Comparison of ENCODE assay signal across 29 mouse cellular contexts in the genomic region with DNA sequence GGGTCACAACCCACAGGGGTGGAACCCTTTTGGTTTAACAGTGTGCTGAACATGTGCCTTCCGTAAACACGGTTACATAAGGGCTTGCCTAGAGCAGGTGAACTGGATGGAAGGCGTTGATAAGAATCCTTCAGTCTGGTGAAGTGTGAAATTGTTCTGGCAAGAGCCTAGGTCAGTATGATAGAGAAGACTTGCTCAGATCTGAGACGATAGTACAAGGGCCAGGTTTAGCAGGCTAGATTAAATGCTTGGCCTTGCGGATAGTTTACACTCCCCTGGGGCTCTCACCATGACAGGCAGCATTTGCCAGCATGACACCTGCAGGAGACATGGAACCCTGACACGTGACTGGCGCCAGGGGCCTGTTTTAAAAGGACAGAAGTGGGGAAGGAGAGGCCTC. TPM values are rescaled to one million over a fixed set of nuclear protein-coding genes. Genes with fewer than 3 reads are reported as not detected.
DNase-seq lines count a peak whose midpoint lies in the region; ATAC-seq and TF ChIP-seq lines count a peak whose summit lies in the region.
"Had no signal": no experiment of that assay in that cellular context is flagged by ENCODE, and none has a peak within 500 bp of the region (broad histone marks: within the 10 kb centered on the region; RNA-seq: fewer than 3 reads in every experiment).

No protein-coding gene starts in this region.

- H3K27ac ChIP-seq in heart, embryonic 10.5 days: no peak overlapping the region
- H3K27ac ChIP-seq in ES-E14 (ENCODE audit: insufficient read depth, low read depth, low read length, poor library complexity, severe bottlenecking) (peak overlapping the region; percentile 14; the same call in 1 of the 2 replicates), MEL (ENCODE audit: control insufficient read depth, low read depth, low read length) (no peak overlapping the region)
- 0 out of 2 replicates have a peak overlapping the region, but pooled peaks have one; percentile 43 for H3K27ac ChIP-seq in kidney, embryonic 16.5 days (ENCODE audit: low read length)
- H3K27ac ChIP-seq in midbrain, embryonic 16.5 days (ENCODE audit: low read length): no peak overlapping the region
- H3K27ac ChIP-seq: embryonic facial prominence, embryonic 13.5 days; forebrain, embryonic 10.5 days; hindbrain, embryonic 13.5 days; left cerebral cortex, adult 2 months; limb, embryonic 12.5 days; liver, embryonic 13.5 days; lung, embryonic 15.5 days; stomach, embryonic 15.5 days had no signal

- no peaks in the 10 kb centered on the region for H3K27me3 ChIP-seq in heart, embryonic 10.5 days (ENCODE audit: insufficient read depth, poor library complexity, severe bottlenecking)
- H3K27me3 ChIP-seq in MEL (ENCODE audit: control insufficient read depth in 1 of 2, insufficient read depth in 2 of 2, low read length in 2 of 2): no peaks in the 10 kb centered on the region
- no peaks in the 10 kb centered on the region for H3K27me3 ChIP-seq in kidney, embryonic 16.5 days (ENCODE audit: insufficient read depth, low read length)
- no peaks in the 10 kb centered on the region for H3K27me3 ChIP-seq in midbrain, embryonic 16.5 days (ENCODE audit: control insufficient read depth, insufficient read depth, low read depth, low read length)
- H3K27me3 ChIP-seq: embryonic facial prominence, embryonic 13.5 days; hindbrain, embryonic 13.5 days; limb, embryonic 12.5 days; liver, embryonic 13.5 days; lung, embryonic 15.5 days; stomach, embryonic 15.5 days had no signal

- peak overlapping the region; percentile 14; the same call in 1 of the 2 replicates for H3K9ac ChIP-seq in ES-E14 (ENCODE audit: insufficient read depth, low read depth, low read length, poor library complexity, severe bottlenecking)
- no peak overlapping the region for H3K9ac ChIP-seq in MEL (ENCODE audit: control insufficient read depth, low read depth, low read length, poor library complexity, severe bottlenecking)
- H3K9ac ChIP-seq in kidney, embryonic 16.5 days (replicated peaks; ENCODE audit: low read length): no peak overlapping the region
- no peak overlapping the region for H3K9ac ChIP-seq in midbrain, embryonic 16.5 days (ENCODE audit: low read depth, low read length)
- H3K9ac ChIP-seq: embryonic facial prominence, embryonic 13.5 days; hindbrain, embryonic 13.5 days; limb, embryonic 12.5 days; liver, embryonic 13.5 days; lung, embryonic 15.5 days; stomach, embryonic 15.5 days had no signal

- ATAC-seq in kidney, embryonic 16.5 days (ENCODE audit: low FRiP score, low TSS enrichment): peak; percentile 54
- ATAC-seq in midbrain, embryonic 16.5 days: no peak
- ATAC-seq: intestine, embryonic 16.5 days had no signal

- no peak overlapping the region for H3K4me2 ChIP-seq in kidney, embryonic 16.5 days (replicated peaks; ENCODE audit: low read depth, low read length)
- H3K4me2 ChIP-seq in midbrain, embryonic 16.5 days (ENCODE audit: low read length): no peak overlapping the region
- H3K4me2 ChIP-seq: embryonic facial prominence, embryonic 13.5 days; hindbrain, embryonic 13.5 days; limb, embryonic 12.5 days; liver, embryonic 13.5 days; lung, embryonic 15.5 days; stomach, embryonic 15.5 days had no signal

- no peak for TF ChIP-seq CTCF in MEL (IDR thresholded peaks at IDR 0.05 in 2 of 3, conservative IDR thresholded peaks at IDR 0.05 in 1 of 3; ENCODE audit: control insufficient read depth in 1 of 3, insufficient read depth in 1 of 3, low read depth in 2 of 3, low read length in 3 of 3, poor library complexity in 1 of 3, severe bottlenecking in 1 of 3)

- no peaks in the 10 kb centered on the region for H3K79me2 ChIP-seq in MEL (ENCODE audit: control insufficient read depth, insufficient read depth, low read length, poor library complexity)

- no peak for TF ChIP-seq POLR2A in MEL (IDR thresholded peaks at IDR 0.05; ENCODE audit: control insufficient read depth in 1 of 2, insufficient read depth in 1 of 2, low read depth in 1 of 2, low read length in 2 of 2, poor library complexity in 1 of 2)

- 30% methylated on average over 7 of the region's 7 CpGs for WGBS in heart, embryonic 10.5 days
- 49% methylated on average over 7 of the region's 7 CpGs for WGBS in kidney, embryonic 16.5 days
- 64% methylated on average over 7 of the region's 7 CpGs for WGBS in midbrain, embryonic 16.5 days

- no peaks in the 10 kb centered on the region for H3K9me3 ChIP-seq in heart, embryonic 10.5 days
- H3K9me3 ChIP-seq in ES-E14 (ENCODE audit: control insufficient read depth, insufficient read depth, low read depth, low read length): no peaks in the 10 kb centered on the region
- no peaks in the 10 kb centered on the region for H3K9me3 ChIP-seq in MEL (replicated peaks; ENCODE audit: insufficient read depth, low read length)
- no peaks in the 10 kb centered on the region for H3K9me3 ChIP-seq in kidney, embryonic 16.5 days (ENCODE audit: low read length)
- H3K9me3 ChIP-seq in midbrain, embryonic 16.5 days (replicated peaks; ENCODE audit: control insufficient read depth, low read length, poor library complexity, severe bottlenecking): no peaks in the 10 kb centered on the region
- H3K9me3 ChIP-seq: embryonic facial prominence, embryonic 13.5 days; forebrain, embryonic 10.5 days; hindbrain, embryonic 13.5 days; limb, embryonic 12.5 days; liver, embryonic 13.5 days; lung, embryonic 15.5 days; stomach, embryonic 15.5 days had no signal

- peaks cover 6% of the 10 kb centered on the region; the same call in 1 of the 2 replicates for H3K4me1 ChIP-seq in heart, embryonic 10.5 days
- H3K4me1 ChIP-seq in ES-E14 (ENCODE audit: control insufficient read depth in 2 of 2, insufficient read depth in 2 of 2, low read length in 2 of 2, poor library complexity in 1 of 2): peaks cover 0 to 20% of the 10 kb centered on the region in 2 experiments; a peak in 3 of 4 replicates
- peaks cover 7% of the 10 kb centered on the region in 2 experiments for H3K4me1 ChIP-seq in MEL (ENCODE audit: control insufficient read depth in 1 of 2, insufficient read depth in 2 of 2, low read length in 2 of 2)
- H3K4me1 ChIP-seq in kidney, embryonic 16.5 days (ENCODE audit: insufficient read depth, low read length): no peaks in the 10 kb centered on the region
- no peaks in the 10 kb centered on the region for H3K4me1 ChIP-seq in midbrain, embryonic 16.5 days (ENCODE audit: control insufficient read depth, insufficient read depth, low read length)
- H3K4me1 ChIP-seq: embryonic facial prominence, embryonic 13.5 days; forebrain, embryonic 10.5 days; hindbrain, embryonic 13.5 days; limb, embryonic 12.5 days; lung, embryonic 15.5 days; stomach, embryonic 15.5 days had no signal

- H3K36me3 ChIP-seq in heart, embryonic 10.5 days: peaks cover 29% of the 10 kb centered on the region
- H3K36me3 ChIP-seq in ES-E14 (ENCODE audit: control insufficient read depth, insufficient read depth, low read length, poor library complexity, severe bottlenecking) (peaks cover 9% of the 10 kb centered on the region), MEL (ENCODE audit: control insufficient read depth in 1 of 2, insufficient read depth in 2 of 2, low read length in 2 of 2) (peaks cover 2 to 5% of the 10 kb centered on the region in 2 experiments)
- H3K36me3 ChIP-seq in kidney, embryonic 16.5 days (ENCODE audit: insufficient read depth, low read length): peaks cover 22% of the 10 kb centered on the region
- H3K36me3 ChIP-seq in midbrain, embryonic 16.5 days (ENCODE audit: control insufficient read depth, insufficient read depth, low read length): peaks cover 6% of the 10 kb centered on the region; the same call in 1 of the 2 replicates

- no peak for TF ChIP-seq RAD21 in MEL (IDR thresholded peaks at IDR 0.05; ENCODE audit: low read depth, low read length)

- DNase-seq in heart, adult 11 months: peak; percentile 91
- no peak for DNase-seq in heart, embryonic 10.5 days (ENCODE audit: low spot score)
- no peak for DNase-seq in ES-E14 (ENCODE audit: low read depth, low spot score)
- peak; percentile 19 for DNase-seq in MEL (ENCODE audit: low read depth, low spot score)
- DNase-seq in urinary bladder, adult 2 months (ENCODE audit: low spot score): no peak
- DNase-seq: adrenal gland, postnatal 14 days; gastrocnemius, postnatal 10 days; heart, postnatal 14 days; liver, embryonic 13.5 days; right cerebral cortex, postnatal 14 days; thymus, adult 2 months had no signal

- no peak for TF ChIP-seq EP300 in MEL (IDR thresholded peaks at IDR 0.05; ENCODE audit: low read depth in 1 of 2, low read length in 2 of 2)

- in situ Hi-C loops in ES-E14 (cut with MboI; ENCODE audit: low sequenced_read_pairs in 2 of 2, unreplicated experiment in 2 of 2): no loop called here

- H3K4me3 ChIP-seq in heart, embryonic 10.5 days: no peak overlapping the region
- H3K4me3 ChIP-seq in ES-E14 (ENCODE audit: insufficient read depth in 1 of 2, low read depth in 1 of 2, low read length in 2 of 2, poor library complexity in 1 of 2, severe bottlenecking in 1 of 2) (no peak overlapping the region), MEL (ENCODE audit: control insufficient read depth in 1 of 2, insufficient read depth in 1 of 2, low read depth in 2 of 2, low read length in 2 of 2) (no peak overlapping the region)
- H3K4me3 ChIP-seq in kidney, embryonic 16.5 days (ENCODE audit: low read length): no peak overlapping the region
- H3K4me3 ChIP-seq in midbrain, embryonic 16.5 days (ENCODE audit: low read depth, low read length): no peak overlapping the region
- H3K4me3 ChIP-seq: embryonic facial prominence, embryonic 13.5 days; forebrain, embryonic 10.5 days; hindbrain, embryonic 13.5 days; left cerebral cortex, adult 2 months; limb, embryonic 12.5 days; liver, embryonic 13.5 days; lung, embryonic 15.5 days; stomach, embryonic 15.5 days had no signal

RNA-seq across cellular contexts. Expression of a gene that starts 20.1 kb away (rescaled TPM):
- 90.6 and 102 TPM in 2 replicates for polyA plus RNA-seq in heart, embryonic 10.5 days (2016; fragmentation: Nextera tagmentation; extraction: Ambion mirVana)
- total RNA-seq in ES-E14 (2012; rRNA removed) (52.4 and 75.8 TPM in 2 replicates), MEL (2012; rRNA removed) (110 and 116 TPM in 2 replicates)
- polyA plus RNA-seq in MEL (2012; ENCODE audit: insufficient read depth in 1 of 2, insufficient read length in 2 of 2, low read depth in 1 of 2, low replicate concordance in 2 of 2, missing spikeins in 1 of 2): 100 to 1,000 TPM; 103 to 108 TPM
- 88.1 and 90.9 TPM in 2 replicates for polyA plus RNA-seq in kidney, embryonic 16.5 days (2015; fragmentation: Nextera tagmentation; extraction: Ambion mirVana)
- 35.7 and 48.1 TPM in 2 replicates for polyA plus RNA-seq in urinary bladder, adult 2 months (2012; rRNA removed)
- polyA plus RNA-seq in midbrain, embryonic 16.5 days (2015; fragmentation: Nextera tagmentation; extraction: Ambion mirVana): 74.7 and 77.2 TPM in 2 replicates

RNA-seq across cellular contexts. Expression of a gene that starts 20.5 kb away (rescaled TPM):
- polyA plus RNA-seq in heart, embryonic 10.5 days (2016; fragmentation: Nextera tagmentation; extraction: Ambion mirVana): 26.5 and 36.6 TPM in 2 replicates
- total RNA-seq in ES-E14 (2012; rRNA removed) (44.0 and 45.7 TPM in 2 replicates), MEL (2012; rRNA removed) (52.4 and 54.8 TPM in 2 replicates)
- 100 to 1,000 TPM in 1 of 2 experiments, 10 to 100 TPM in 1; 82.1 to 244 TPM for polyA plus RNA-seq in MEL (2012; ENCODE audit: insufficient read depth in 1 of 2, insufficient read length in 2 of 2, low read depth in 1 of 2, low replicate concordance in 2 of 2, missing spikeins in 1 of 2)
- 35.2 and 36.9 TPM in 2 replicates for polyA plus RNA-seq in kidney, embryonic 16.5 days (2015; fragmentation: Nextera tagmentation; extraction: Ambion mirVana)
- polyA plus RNA-seq in urinary bladder, adult 2 months (2012; rRNA removed): 19.9 and 21.9 TPM in 2 replicates
- 18.6 and 19.9 TPM in 2 replicates for polyA plus RNA-seq in midbrain, embryonic 16.5 days (2015; fragmentation: Nextera tagmentation; extraction: Ambion mirVana)

RNA-seq across cellular contexts. Expression of a gene that starts 36.2 kb away (rescaled TPM):
- not detected in 2 replicates for polyA plus RNA-seq in heart, embryonic 10.5 days (2016; fragmentation: Nextera tagmentation; extraction: Ambion mirVana)
- total RNA-seq in ES-E14 (2012; rRNA removed) (not detected in 2 replicates), MEL (2012; rRNA removed) (not detected in 2 replicates)
- polyA plus RNA-seq in MEL (2012; ENCODE audit: insufficient read depth in 1 of 2, insufficient read length in 2 of 2, low read depth in 1 of 2, low replicate concordance in 2 of 2, missing spikeins in 1 of 2): not detected
- not detected in 2 replicates for polyA plus RNA-seq in kidney, embryonic 16.5 days (2015; fragmentation: Nextera tagmentation; extraction: Ambion mirVana)
- not detected in 2 replicates for polyA plus RNA-seq in urinary bladder, adult 2 months (2012; rRNA removed)
- polyA plus RNA-seq in midbrain, embryonic 16.5 days (2015; fragmentation: Nextera tagmentation; extraction: Ambion mirVana): not detected in 2 replicates
- total RNA-seq: adrenal gland, postnatal 14 days; common myeloid progenitor, adult 5-6 weeks; gastrocnemius, postnatal 10 days; heart, adult 8-10 months; heart, postnatal 14 days; layer of hippocampus, adult 8-10 months; left cerebral cortex, adult 2 months; megakaryocyte-erythroid progenitor cell, adult 5-6 weeks; midbrain, postnatal 0 days had no signal
- polyA plus RNA-seq: embryonic facial prominence, embryonic 13.5 days; forebrain, embryonic 10.5 days; frontal cortex, adult 2 months; hindbrain, embryonic 13.5 days; intestine, embryonic 16.5 days; limb, embryonic 12.5 days; lung, embryonic 15.5 days; midbrain, postnatal 0 days; neural tube, embryonic 11.5 days; spleen, adult 2 months; stomach, embryonic 15.5 days; thymus, adult 2 months had no signal

RNA-seq across cellular contexts. Expression of a gene that starts 54.0 kb away (rescaled TPM):
- polyA plus RNA-seq in heart, embryonic 10.5 days (2016; fragmentation: Nextera tagmentation; extraction: Ambion mirVana): 102 and 112 TPM in 2 replicates
- total RNA-seq in ES-E14 (2012; rRNA removed): 53.7 and 89.6 TPM in 2 replicates
- 64.6 and 67.3 TPM in 2 replicates for total RNA-seq in MEL (2012; rRNA removed)
- polyA plus RNA-seq in MEL (2012; ENCODE audit: insufficient read depth in 1 of 2, insufficient read length in 2 of 2, low read depth in 1 of 2, low replicate concordance in 2 of 2, missing spikeins in 1 of 2): 10 to 100 TPM; 54.5 to 57.9 TPM
- 115 and 119 TPM in 2 replicates for polyA plus RNA-seq in kidney, embryonic 16.5 days (2015; fragmentation: Nextera tagmentation; extraction: Ambion mirVana)
- polyA plus RNA-seq in urinary bladder, adult 2 months (2012; rRNA removed): 77.0 and 77.6 TPM in 2 replicates
- 107 and 110 TPM in 2 replicates for polyA plus RNA-seq in midbrain, embryonic 16.5 days (2015; fragmentation: Nextera tagmentation; extraction: Ambion mirVana)

Comparison
In these comparisons a context has a peak if more than half of its experiments do, and no peak if none do; other contexts are left out.
1. DNase-seq: peak in heart, adult 11 months (single experiment) and MEL (single experiment); none in heart, embryonic 10.5 days (single experiment), ES-E14 (single experiment) and urinary bladder, adult 2 months (single experiment).
2. H3K27ac ChIP-seq: peak in ES-E14 (single experiment) and kidney, embryonic 16.5 days (single experiment); none in heart, embryonic 10.5 days (single experiment), MEL (single experiment) and midbrain, embryonic 16.5 days (single experiment).